20 mouse cellular contexts compared by ENCODE assay signal in genomic region chr2:120667446-120667845, GRCm38 (mm10). TPM values are rescaled to one million over a fixed set of nuclear protein-coding genes. Genes with fewer than 3 reads are reported as not detected.
DNase-seq lines count a peak whose midpoint lies in the region; ATAC-seq lines count a peak whose summit lies in the region.
"Had no signal": no experiment of that assay in that cellular context is flagged by ENCODE, and none has a peak within 500 bp of the region (broad histone marks: within the 10 kb centered on the region; RNA-seq: fewer than 3 reads in every experiment).

No protein-coding gene starts in this region.

- no peak for ATAC-seq in megakaryocyte progenitor cell, adult 5-6 weeks (replicated peaks; ENCODE audit: poor library complexity)
- ATAC-seq: activated CD4-positive, CD25-positive, alpha-beta regulatory T cell, adult 4 months; CD4-positive, CD25-positive, alpha-beta regulatory T cell, adult 4 months; forebrain, embryonic 14.5 days; forebrain, embryonic 16.5 days; Patski had no signal

- DNase-seq in adrenal gland, adult (ENCODE audit: inconsistent age in 2 of 2, low spot score in 1 of 2), result peak; percentile 30 to 84
- DNase-seq in adrenal gland, postnatal 25 days, result no peak
- DNase-seq in adrenal gland, adult 8-10 months, result peak; percentile 52
- no peak for DNase-seq in adrenal gland, adult 18-20 months (ENCODE audit: low spot score in 2 of 2)
- DNase-seq in adrenal gland, postnatal 10 days, result peak; percentile 35
- peak; percentile 30 to 42 for DNase-seq in adrenal gland, postnatal 36 days
- DNase-seq: B cell, adult 2 months; cerebellum, adult 11 months; cerebellum, adult 18-20 months; cerebellum, adult 8-10 months; cerebellum, adult 9-11 months; cerebellum, postnatal 14 days; cerebellum, postnatal 36 days; embryo, embryonic 11 days had no signal

RNA-seq across cellular contexts. Expression of gene Stard9, which starts 38.5 kb away (rescaled TPM):
- total RNA-seq in adrenal gland, postnatal 25 days (2021), result 20.0 and 31.6 TPM in 2 replicates
- total RNA-seq in adrenal gland, adult 8-10 months (2022), result 10 to 100 TPM; 15.8 to 28.3 (median 19.3) TPM
- total RNA-seq in adrenal gland, adult 18-20 months (2021), result 1 to 10 TPM; 6.2 to 8.0 TPM
- 10 to 100 TPM; 11.6 to 23.7 TPM for total RNA-seq in adrenal gland, postnatal 10 days (2021)
- total RNA-seq in adrenal gland, postnatal 36 days (2021), result 10 to 100 TPM; 10.3 to 12.9 TPM
- 1.2 and 2.5 TPM in 2 replicates for total RNA-seq in megakaryocyte progenitor cell, adult 5-6 weeks (2015)
- 1.3 TPM in 2 replicates for total RNA-seq in megakaryocyte progenitor cell, adult 5-6 weeks (2017)

RNA-seq across cellular contexts. Expression of gene Lrrc57, which starts 58.1 kb away (rescaled TPM):
- 15.6 and 27.9 TPM in 2 replicates for total RNA-seq in adrenal gland, postnatal 25 days (2021)
- total RNA-seq in adrenal gland, adult 8-10 months (2022), result 10 to 100 TPM; 18.6 to 22.0 (median 21.5) TPM
- total RNA-seq in adrenal gland, adult 18-20 months (2021), result 10 to 100 TPM; 12.5 to 12.8 TPM
- total RNA-seq in adrenal gland, postnatal 10 days (2021), result 10 to 100 TPM; 13.5 to 18.1 TPM
- 10 to 100 TPM; 14.4 to 19.6 TPM for total RNA-seq in adrenal gland, postnatal 36 days (2021)
- total RNA-seq in megakaryocyte progenitor cell, adult 5-6 weeks (2015), result 21.4 and 25.6 TPM in 2 replicates
- 16.5 and 22.9 TPM in 2 replicates for total RNA-seq in megakaryocyte progenitor cell, adult 5-6 weeks (2017)

RNA-seq across cellular contexts. Expression of gene Haus2, which starts 58.3 kb away (rescaled TPM):
- 14.8 and 15.5 TPM in 2 replicates for total RNA-seq in adrenal gland, postnatal 25 days (2021)
- 10 to 100 TPM; 14.4 to 15.4 (median 14.9) TPM for total RNA-seq in adrenal gland, adult 8-10 months (2022)
- 1 to 10 TPM; 9.0 to 9.3 TPM for total RNA-seq in adrenal gland, adult 18-20 months (2021)
- 10 to 100 TPM; 14.1 to 14.9 TPM for total RNA-seq in adrenal gland, postnatal 10 days (2021)
- 10 to 100 TPM; 10.5 to 15.4 TPM for total RNA-seq in adrenal gland, postnatal 36 days (2021)
- total RNA-seq in megakaryocyte progenitor cell, adult 5-6 weeks (2015), result 28.5 and 29.9 TPM in 2 replicates
- 17.6 and 17.7 TPM in 2 replicates for total RNA-seq in megakaryocyte progenitor cell, adult 5-6 weeks (2017)

Comparison
In these comparisons a context has a peak if more than half of its experiments do, and no peak if none do; other contexts are left out.
1. DNase-seq: peak in adrenal gland, adult (2 of 2), adrenal gland, adult 8-10 months (single experiment), adrenal gland, postnatal 10 days (single experiment) and adrenal gland, postnatal 36 days (2 of 2); none in adrenal gland, postnatal 25 days (single experiment) and adrenal gland, adult 18-20 months (0 of 2).